Mouse (Mus musculus): ENCODE results near the gene Zkscan3. TPM values are rescaled to one million over a fixed set of nuclear protein-coding genes. Genes with fewer than 3 reads are reported as not detected.
"Not testable (repeated sequence)": the region's sequence is repeated elsewhere in the genome, so short reads cannot be mapped to it uniquely, and the experiment has no call there.

Gene Zkscan3
- polyA plus RNA-seq, 2 experiments from 2014 or later, result 24.1 to 34.5 TPM

DNA sequence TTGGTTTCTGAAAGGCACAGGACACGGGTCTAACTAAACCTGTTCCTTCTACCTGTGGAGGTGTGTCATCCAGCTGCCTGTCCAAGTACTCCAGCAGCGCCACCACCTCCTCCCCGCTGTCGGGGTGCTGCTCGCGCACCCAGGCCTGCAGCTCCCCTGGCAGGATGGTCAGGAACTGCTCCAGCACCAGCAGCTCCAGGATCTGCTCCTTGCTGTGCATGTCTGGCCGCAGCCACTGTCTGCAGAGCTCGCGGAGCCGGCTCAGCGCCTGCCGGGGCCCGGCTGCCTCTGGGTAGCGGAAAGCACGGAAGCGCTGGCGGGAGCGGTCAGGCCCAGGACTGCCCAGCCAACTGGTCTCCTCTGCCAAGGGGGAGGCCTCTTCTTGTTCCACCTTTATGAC, 6.5 kb downstream of the Zkscan3 start:
- ATAC-seq, result not testable (repeated sequence)

DNA sequence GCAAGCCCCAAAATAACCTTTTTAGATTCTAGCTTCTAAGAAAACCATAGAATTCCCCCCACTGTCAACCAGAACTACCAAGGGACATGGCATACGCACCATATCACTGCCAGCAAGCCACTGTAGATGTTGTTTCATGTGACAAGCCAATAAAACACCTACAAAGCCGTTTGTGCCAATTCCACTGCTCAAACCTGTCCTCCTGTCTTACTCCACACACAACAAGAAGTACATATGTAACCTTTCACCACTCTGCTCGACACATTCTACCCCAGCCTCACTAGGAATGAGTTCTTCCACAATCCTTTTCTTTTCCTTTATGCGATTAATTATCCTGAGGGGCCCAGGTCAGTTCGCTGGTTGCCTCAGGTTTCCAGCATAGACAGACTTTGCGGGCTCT, 6.9 kb downstream of the Zkscan3 start:
- no peak for ATAC-seq

DNA sequence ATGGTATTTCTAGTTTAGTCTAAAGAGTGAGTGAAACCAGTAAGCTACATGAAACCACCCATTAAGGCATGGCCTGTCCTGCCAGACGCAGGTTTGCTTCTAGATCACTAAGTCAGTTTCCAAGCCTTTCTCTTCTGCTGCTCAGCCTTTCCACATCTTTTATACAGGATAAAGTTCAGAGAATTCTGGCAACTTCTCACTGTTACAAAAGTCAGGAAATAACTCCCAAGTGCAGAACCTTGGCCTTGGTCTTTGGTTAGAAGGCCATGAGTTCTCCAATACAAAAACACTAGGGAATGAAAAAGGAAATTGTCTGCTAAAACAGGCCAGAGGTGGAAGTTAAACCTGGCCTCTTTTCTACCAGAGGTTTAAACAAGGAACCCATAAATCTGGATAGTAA, 7.3 kb downstream of the Zkscan3 start:
- no peak for ATAC-seq

DNA sequence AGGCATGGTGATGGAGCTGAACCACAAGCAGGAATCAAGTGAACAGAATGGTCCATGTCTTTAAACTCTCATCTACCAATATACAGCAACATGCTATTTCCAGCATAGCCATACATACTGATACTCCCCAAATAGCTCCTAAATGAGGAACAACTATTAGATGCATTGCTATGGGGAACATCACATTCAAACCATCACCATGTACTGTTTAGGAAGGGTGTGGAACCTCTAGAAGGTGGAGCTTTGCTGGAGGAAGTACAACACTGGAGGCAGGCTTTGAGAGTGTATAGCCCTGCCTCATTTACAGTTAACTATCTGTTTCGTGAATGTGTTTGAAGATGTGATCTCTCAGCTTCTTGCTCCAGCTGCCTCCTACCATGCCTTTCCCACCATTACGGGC, 24.8 kb downstream of the Zkscan3 start:
- ATAC-seq, result no peak

DNA sequence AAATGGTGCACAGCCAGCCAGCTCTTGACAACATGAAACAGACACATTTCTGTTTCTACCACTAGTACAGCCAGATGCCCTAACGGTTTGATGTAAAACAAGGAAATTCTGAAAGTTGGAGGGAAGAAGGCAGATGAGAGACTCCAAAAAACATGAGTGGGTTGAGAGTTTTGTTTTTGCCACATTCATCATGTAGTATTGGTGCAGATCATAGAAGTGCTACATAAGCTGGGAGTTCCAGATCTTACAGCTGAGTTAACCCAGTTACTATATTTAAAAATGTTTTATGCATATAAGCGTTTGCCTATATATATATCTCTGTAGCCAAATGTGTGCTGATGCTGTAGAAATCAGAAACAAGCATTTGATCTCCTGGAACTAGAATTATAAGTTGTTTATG, 29.9 kb downstream of the Zkscan3 start:
- ATAC-seq, result no peak

DNA sequence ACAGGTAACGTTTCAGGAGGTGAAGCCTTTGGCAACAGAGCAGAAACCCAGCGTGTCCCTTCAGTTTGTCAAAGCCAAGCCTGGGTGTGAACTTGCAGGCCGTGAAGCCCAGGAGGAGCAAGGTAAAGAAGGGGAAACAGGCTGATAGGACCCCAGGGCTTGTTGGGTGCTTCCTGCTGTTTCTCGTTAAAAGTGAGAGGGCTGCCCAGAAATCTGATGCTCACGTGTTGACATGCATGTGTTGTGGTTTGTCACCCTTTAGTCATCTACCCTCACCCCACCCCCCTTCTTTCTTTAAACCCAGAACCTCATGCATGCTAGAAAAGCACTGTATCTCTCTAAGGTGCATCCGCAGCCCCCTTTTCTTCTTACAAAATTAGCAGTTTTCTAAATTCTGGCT, 35.9 kb downstream of the Zkscan3 start:
- peak; percentile 73 for ATAC-seq

DNA sequence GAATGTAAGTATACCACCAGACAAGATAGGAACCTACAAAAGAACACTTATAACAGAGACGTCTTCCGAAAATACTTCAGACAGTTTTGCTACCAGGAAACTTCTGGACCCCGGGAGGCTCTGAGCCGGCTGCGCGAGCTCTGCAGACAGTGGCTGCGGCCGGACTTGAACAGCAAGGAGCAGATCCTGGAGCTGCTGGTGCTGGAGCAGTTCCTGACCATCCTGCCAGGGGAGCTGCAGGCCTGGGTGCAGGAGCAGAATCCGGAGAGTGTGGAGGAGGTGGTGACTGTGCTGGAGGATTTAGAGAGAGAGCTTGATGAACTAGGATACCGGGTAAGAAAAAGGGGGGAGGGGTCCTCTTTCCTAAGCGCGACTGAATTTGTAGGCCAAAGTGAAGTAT, 38.8 kb downstream of the Zkscan3 start:
- no peak for ATAC-seq

DNA sequence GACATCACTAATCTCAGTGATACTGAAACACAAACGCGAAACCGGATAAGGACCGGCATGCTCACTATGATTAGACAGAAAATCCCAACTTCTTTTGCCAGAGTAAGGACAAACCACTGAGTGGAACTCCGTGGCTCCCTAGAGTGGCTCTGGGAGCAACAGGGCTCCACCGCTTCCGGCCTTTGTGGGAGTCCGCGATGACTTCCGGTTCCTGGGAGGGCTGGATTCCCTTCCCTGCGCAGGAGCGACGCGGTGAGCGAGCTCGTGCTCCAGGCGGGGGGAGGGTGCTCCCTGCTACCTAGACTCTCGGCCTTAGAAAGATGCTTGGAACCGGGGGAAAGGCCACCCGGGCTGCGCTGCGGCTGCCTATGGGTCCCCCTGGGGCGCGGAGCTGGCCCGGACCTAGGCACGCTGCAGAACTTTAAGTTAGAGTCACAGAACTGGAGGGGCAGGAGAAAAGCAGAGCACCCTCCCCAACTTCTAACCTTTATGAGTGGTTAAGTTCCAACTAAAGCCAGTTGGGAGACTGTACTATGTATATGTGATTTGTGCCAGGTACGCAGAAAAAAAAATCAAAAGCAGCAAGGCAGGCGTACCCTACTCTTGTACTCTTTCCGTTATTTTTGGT, 39.8 kb downstream of the Zkscan3 start, which contains the start of gene Zscan12:
TSS of gene Zscan12 (plus strand) at position 200 of the 628 bp plus-strand sequence.
- peak; percentile 84 for ATAC-seq

DNA sequence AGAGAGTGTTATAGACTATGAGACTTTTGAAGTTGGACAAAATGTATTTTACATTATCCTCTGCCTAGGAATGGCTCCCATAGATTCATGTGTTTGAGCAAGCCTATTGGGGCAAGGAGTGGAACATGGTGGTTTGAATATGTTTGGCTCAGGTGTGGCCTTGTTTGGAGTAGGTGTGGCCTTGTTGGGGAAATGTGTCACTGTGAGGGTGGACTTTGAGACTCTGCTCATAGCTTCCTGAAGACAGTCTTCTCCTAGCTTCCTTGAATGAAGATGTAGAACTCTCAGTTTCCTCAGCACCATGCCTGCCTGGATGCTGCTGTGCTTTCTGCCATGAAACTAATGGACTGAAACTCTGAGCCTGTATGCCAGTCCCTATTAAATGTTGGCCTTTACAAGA, 52.0 kb downstream of the Zkscan3 start:
- no peak for ATAC-seq

DNA sequence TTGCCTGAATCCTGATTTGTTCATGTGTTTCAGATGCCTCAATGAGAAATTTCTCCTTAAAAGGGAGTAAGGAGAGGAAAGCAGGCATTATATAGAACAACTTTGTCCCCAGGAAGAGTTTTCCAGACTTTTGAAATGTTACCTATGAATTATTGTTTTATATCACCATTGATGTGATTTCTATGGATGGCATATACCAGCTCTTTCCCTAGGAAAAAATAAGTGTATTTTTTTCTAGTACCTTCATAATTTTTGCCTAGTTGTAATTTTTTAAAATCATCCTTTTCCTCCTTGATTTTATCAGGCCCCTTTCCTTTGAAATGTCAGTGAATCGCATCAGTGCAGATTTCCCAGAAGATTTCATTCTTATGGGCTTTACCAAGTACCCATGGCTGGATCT, 55.9 kb downstream of the Zkscan3 start, which contains the start of gene Olfr1367:
TSS of gene Olfr1367 (plus strand) at position 301 of the 400 bp plus-strand sequence.
- ATAC-seq, result no peak

Other genes starting within 250 kb of the Zkscan3 start
- gene Trim27, start 223.3 kb downstream of the Zkscan3 start, polyA plus RNA-seq (2017; shearing (Covaris generic)), result 10 to 100 TPM; 16.2 to 18.4 TPM
- gene Gpx5, start 110.0 kb downstream of the Zkscan3 start, polyA plus RNA-seq (2017; shearing (Covaris generic)), result not detected
- gene Gpx6, start 90.6 kb downstream of the Zkscan3 start, polyA plus RNA-seq (2017; shearing (Covaris generic)), result not detected
- not detected for gene Olfr1367, start 55.8 kb downstream of the Zkscan3 start, polyA plus RNA-seq (2017; shearing (Covaris generic))
- gene Zscan12, start 39.9 kb downstream of the Zkscan3 start, polyA plus RNA-seq (2017; shearing (Covaris generic)), result 1 to 10 TPM; 5.4 to 6.2 TPM
- 1 to 10 TPM in 1 of 2 experiments, under 1 TPM in 1; 0.82 to 1.4 TPM for gene Pgbd1, start 38.3 kb upstream of the Zkscan3 start, polyA plus RNA-seq (2017; shearing (Covaris generic))
- gene Zscan26, start 51.0 kb upstream of the Zkscan3 start, polyA plus RNA-seq (2017; shearing (Covaris generic)), result 10 to 100 TPM; 52.6 to 54.9 TPM
- not detected for gene Nkapl, start 65.8 kb upstream of the Zkscan3 start, polyA plus RNA-seq (2017; shearing (Covaris generic))
- gene Zkscan4, start 76.2 kb upstream of the Zkscan3 start, polyA plus RNA-seq (2017; shearing (Covaris generic)), result not detected
- not detected for gene Gm10065, start 76.7 kb upstream of the Zkscan3 start, polyA plus RNA-seq (2017; shearing (Covaris generic))
- under 1 TPM in 1 of 2 experiments, not detected in 1; 0.50 TPM for gene AK157302, start 92.5 kb upstream of the Zkscan3 start, polyA plus RNA-seq (2017; shearing (Covaris generic))
- gene Gm11273, start 98.7 kb upstream of the Zkscan3 start, polyA plus RNA-seq (2017; shearing (Covaris generic)), result 10 to 100 TPM in 1 of 2 experiments, 1 to 10 TPM in 1; 2.5 to 45.3 TPM
- 10 to 100 TPM in 1 of 2 experiments, 1 to 10 TPM in 1; 5.0 to 10.1 TPM for gene Zkscan8, start 128.4 kb upstream of the Zkscan3 start, polyA plus RNA-seq (2017; shearing (Covaris generic))
- not detected for gene Olfr1366, start 140.1 kb upstream of the Zkscan3 start, polyA plus RNA-seq (2017; shearing (Covaris generic))
- gene Olfr1535, start 157.1 kb upstream of the Zkscan3 start, polyA plus RNA-seq (2017; shearing (Covaris generic)), result under 1 TPM in 1 of 2 experiments, not detected in 1; 0.40 TPM
- not detected for gene Olfr1364, start 179.0 kb upstream of the Zkscan3 start, polyA plus RNA-seq (2017; shearing (Covaris generic))
- not detected for gene Olfr1362, start 211.3 kb upstream of the Zkscan3 start, polyA plus RNA-seq (2017; shearing (Covaris generic))
- gene Olfr11, start 239.8 kb upstream of the Zkscan3 start, polyA plus RNA-seq (2017; shearing (Covaris generic)), result not detected